Mouse (Mus musculus) stomach, embryonic 15.5 days (tissue): ENCODE measurements around the gene Asb6. TPM values are rescaled to one million over a fixed set of nuclear protein-coding genes. Genes with fewer than 3 reads are reported as not detected.

ENCODE experiments used
- polyA plus RNA-seq: library from polyadenylated mRNA; unstranded; fragments of >200 nt; fragmentation: Nextera tagmentation; extraction: Ambion mirVana; gene quantifications from 2 replicates; pipeline ENCODE4 v1.2.1, GENCODE M21; 2015

Asb6 gene
- polyA plus RNA-seq, 1 experiment from 2014 or later = 30.1 TPM

Other genes starting within 250 kb of the Asb6 start
- gene Cstad, start 235.3 kb downstream of the Asb6 start, polyA plus RNA-seq = 0.71 and 0.72 TPM in 2 replicates
- 2.8 and 2.9 TPM in 2 replicates for gene 1700001O22Rik, start 26.7 kb downstream of the Asb6 start, polyA plus RNA-seq
- gene Ntmt1, start 22.5 kb downstream of the Asb6 start, polyA plus RNA-seq = 78.8 and 82.3 TPM in 2 replicates
- gene Prrx2, start 4.6 kb upstream of the Asb6 start, polyA plus RNA-seq = 3.8 and 4.3 TPM in 2 replicates
- gene Ptges, start 99.5 kb upstream of the Asb6 start, polyA plus RNA-seq = 6.7 and 9.0 TPM in 2 replicates
- gene Tor1b, start 122.6 kb upstream of the Asb6 start, polyA plus RNA-seq = 30.6 and 31.1 TPM in 2 replicates
- gene Tor1a, start 137.6 kb upstream of the Asb6 start, polyA plus RNA-seq = 73.9 and 74.5 TPM in 2 replicates
- gene BC005624, start 151.9 kb upstream of the Asb6 start, polyA plus RNA-seq = 53.8 TPM in 2 replicates
- gene Usp20, start 151.9 kb upstream of the Asb6 start, polyA plus RNA-seq = 17.4 and 19.0 TPM in 2 replicates